Mouse (Mus musculus) hindbrain, embryonic 10.5 days (tissue): ENCODE measurements around the gene Cdk2ap2. TPM values are rescaled to one million over a fixed set of nuclear protein-coding genes. Genes with fewer than 3 reads are reported as not detected.

Source experiments
- DNase-seq: peaks from one replicate; pipeline ENCODE4 v3.0.0-alpha.2; 2017; ENCODE audit warnings: low spot score
- H3K27ac ChIP-seq: fragments of 300-500 bp; sonication (generic); 2 replicates; pipeline ENCODE4 v1.5.1; 2016; ENCODE audit warnings: mild to moderate bottlenecking, moderate library complexity
- H3K27me3 ChIP-seq: fragments of 300-500 bp; sonication (generic); 2 replicates; pipeline ENCODE4 v1.6.1; 2016; ENCODE audit warnings: mild to moderate bottlenecking; ENCODE audit not compliant: poor library complexity, insufficient read depth, severe bottlenecking
- H3K36me3 ChIP-seq: fragments of 300-500 bp; sonication (generic); 2 replicates; pipeline ENCODE4 v1.6.1; 2016; ENCODE audit warnings: mild to moderate bottlenecking, moderate library complexity
- H3K4me1 ChIP-seq: fragments of 300-500 bp; sonication (generic); replicated peaks from 2 replicates; pipeline ENCODE4 v1.6.1; 2016; ENCODE audit warnings: mild to moderate bottlenecking
- H3K4me3 ChIP-seq: fragments of 300-500 bp; sonication (generic); 2 replicates; pipeline ENCODE4 v1.5.1; 2016; ENCODE audit warnings: mild to moderate bottlenecking, moderate library complexity
- H3K9me3 ChIP-seq: fragments of 300-500 bp; sonication (generic); 2 replicates; pipeline ENCODE4 v1.6.1; 2016; ENCODE audit warnings: mild to moderate bottlenecking, moderate library complexity
- WGBS: fragments of 180-500 bp; shearing (Covaris S2); methylation state at CpG from one replicate; pipeline ENCODE4 v1.1.7; 2016; 5-methylcytosine and 5-hydroxymethylcytosine counted together
- polyA plus RNA-seq: library from polyadenylated mRNA; unstranded; fragments of >200 nt; fragmentation: Nextera tagmentation; extraction: Ambion mirVana; gene quantifications from 2 replicates; pipeline ENCODE4 v1.2.1, GENCODE M21; 2016

The Cdk2ap2 gene
- polyA plus RNA-seq, 1 experiment from 2014 or later = 93.3 TPM

DNA sequence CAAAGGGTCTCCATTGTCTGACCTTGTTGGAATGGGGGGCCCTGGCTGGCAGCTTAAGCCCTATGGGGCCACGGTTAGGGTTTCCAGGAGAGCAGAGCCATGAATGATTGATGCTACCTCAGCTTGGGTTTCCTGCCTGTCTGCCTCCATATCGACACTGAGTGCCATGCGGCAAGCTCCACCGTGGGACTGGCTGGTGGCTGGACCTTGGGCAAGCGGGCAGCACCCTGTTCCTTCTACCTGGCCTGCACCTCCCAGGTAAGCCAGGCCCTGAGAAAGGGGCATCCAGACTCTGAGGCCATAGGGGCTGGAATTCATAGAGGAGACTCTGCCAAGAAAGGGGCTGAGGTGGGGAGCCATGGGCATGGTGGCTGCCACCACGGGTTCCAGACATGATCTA is 43.2 kb downstream of the Cdk2ap2 start:
- Histone ChIP-seq H3K36me3 (no peaks in the 10 kb centered on the region), H3K27me3 (no peaks in the 10 kb centered on the region; the same call in 1 of the 2 replicates), H3K4me3 (no peak overlapping the region), H3K4me1 (peaks cover 16% of the 10 kb centered on the region), H3K27ac (no peak overlapping the region), H3K9me3 (no peaks in the 10 kb centered on the region)
- 82% methylated on average over 6 of the region's 6 CpGs for WGBS
- no peak for DNase-seq

DNA sequence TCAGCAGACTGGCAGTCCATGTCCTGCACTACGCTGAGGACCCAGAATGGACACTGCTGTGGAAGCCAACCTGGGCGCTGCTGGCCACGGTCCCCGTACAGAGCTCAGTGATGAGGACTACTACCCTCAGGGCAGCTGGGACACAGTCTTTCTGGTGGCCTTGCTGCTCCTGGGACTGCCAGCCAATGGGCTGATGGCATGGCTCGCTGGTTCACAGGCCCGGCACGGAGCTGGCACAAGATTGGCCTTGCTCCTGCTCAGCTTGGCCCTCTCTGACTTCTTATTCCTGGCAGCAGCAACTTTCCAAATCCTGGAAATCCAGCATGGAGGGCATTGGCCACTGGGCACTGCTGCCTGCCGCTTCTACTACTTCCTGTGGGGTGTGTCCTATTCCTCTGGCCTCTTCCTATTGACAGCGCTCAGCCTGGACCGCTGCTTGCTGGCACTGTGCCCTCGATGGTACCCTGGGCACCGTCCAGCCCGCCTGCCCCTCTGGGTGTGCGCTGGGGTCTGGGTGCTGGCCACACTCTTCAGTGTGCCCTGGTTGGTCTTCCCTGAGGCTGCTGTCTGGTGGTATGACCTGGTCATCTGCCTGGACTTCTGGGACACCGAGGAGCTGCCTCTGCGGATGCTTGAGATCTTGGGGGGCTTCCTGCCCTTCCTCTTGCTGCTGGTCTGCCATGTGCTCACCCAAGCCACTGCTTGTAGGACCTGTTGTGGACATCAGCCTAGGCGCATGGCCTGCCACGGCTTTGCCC is 45.6 kb downstream of the Cdk2ap2 start:
- Histone ChIP-seq H3K4me3 (no peak overlapping the region), H3K4me1 (peaks cover 20% of the 10 kb centered on the region), H3K27ac (0 out of 2 replicates have a peak overlapping the region, but pooled peaks have one; percentile 23), H3K36me3 (no peaks in the 10 kb centered on the region), H3K27me3 (no peaks in the 10 kb centered on the region; the same call in 1 of the 2 replicates), H3K9me3 (no peaks in the 10 kb centered on the region)
- 93% methylated on average over 18 of the region's 18 CpGs for WGBS
- DNase-seq = no peak

- WGBS = 82% methylated on average over 7 of the region's 7 CpGs
Observed at GRCm38 (mm10) chr19:4143759-4144268, 46.8 kb downstream of the Cdk2ap2 start, which contains the start of gene Cabp4. Cabp4 (minus strand) TSS chr19:4144033.

GRCm38 (mm10) chr19:4144550-4145498 is 47.8 kb downstream of the Cdk2ap2 start:
- H3K27ac ChIP-seq = no peak overlapping the region
- 85% methylated on average over 16 of the region's 16 CpGs for WGBS
- H3K4me3 ChIP-seq = no peak overlapping the region
- H3K4me1 ChIP-seq = peaks cover 33% of the 10 kb centered on the region
- no peak for DNase-seq
- H3K27me3 ChIP-seq = no peaks in the 10 kb centered on the region
- H3K9me3 ChIP-seq = no peaks in the 10 kb centered on the region
- peaks cover 2% of the 10 kb centered on the region for H3K36me3 ChIP-seq

More at GRCm38 (mm10) chr19:4143759-4144268, 46.8 kb downstream of the Cdk2ap2 start, which contains the start of gene Cabp4:
- Histone ChIP-seq H3K36me3 (no peaks in the 10 kb centered on the region), H3K4me3 (no peak within 1 kb of the TSS), H3K9me3 (no peaks in the 10 kb centered on the region), H3K27ac (0 out of 2 replicates have a peak within 1 kb of the TSS, but pooled peaks have one; percentile 23), H3K4me1 (peaks cover 31% of the 10 kb centered on the region), H3K27me3 (no peaks in the 10 kb centered on the region)
- DNase-seq = no peak

GRCm38 (mm10) chr19:4145936-4146335 is 49.0 kb downstream of the Cdk2ap2 start:
- H3K36me3 ChIP-seq = peaks cover 13% of the 10 kb centered on the region
- WGBS = 87% methylated on average over 5 of the region's 5 CpGs
- no peak for DNase-seq
- no peaks in the 10 kb centered on the region for H3K27me3 ChIP-seq
- H3K27ac ChIP-seq = no peak overlapping the region
- no peak overlapping the region for H3K4me3 ChIP-seq
- peaks cover 40% of the 10 kb centered on the region for H3K4me1 ChIP-seq
- H3K9me3 ChIP-seq = no peaks in the 10 kb centered on the region

DNA sequence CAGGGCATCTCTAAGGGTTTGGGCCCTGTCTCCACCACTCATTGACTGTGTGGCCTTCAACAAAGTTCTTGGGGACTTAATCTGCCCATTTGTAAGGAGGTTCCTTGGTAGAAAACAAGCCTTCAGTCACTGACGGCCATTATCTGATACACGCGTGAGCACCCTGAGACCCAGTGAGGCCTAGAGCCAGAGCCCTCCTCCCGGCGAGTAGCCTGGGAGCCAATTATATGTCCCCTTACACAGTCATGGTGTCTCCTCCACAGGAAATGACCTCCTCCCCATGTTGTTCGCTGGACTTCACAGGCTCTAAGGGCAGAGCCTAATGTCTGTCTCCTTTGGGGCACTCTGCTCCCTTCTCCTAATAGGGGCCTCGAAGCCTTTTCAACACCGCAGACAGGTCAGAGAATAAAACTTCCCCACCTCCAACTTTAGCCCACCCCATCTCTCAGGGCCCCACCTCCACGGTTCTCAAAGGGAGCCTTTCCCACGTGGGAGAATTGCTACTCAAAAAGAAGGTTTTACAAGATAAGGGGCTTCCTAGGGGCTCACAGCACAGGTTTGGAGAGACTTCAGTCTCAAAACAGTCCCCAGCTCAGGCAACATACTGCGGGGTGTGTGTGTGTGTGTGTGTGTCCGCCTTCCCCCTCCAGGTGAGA is 49.5 kb downstream of the Cdk2ap2 start:
- H3K9me3 ChIP-seq = no peaks in the 10 kb centered on the region
- DNase-seq = no peak
- H3K36me3 ChIP-seq = peaks cover 18% of the 10 kb centered on the region
- no peaks in the 10 kb centered on the region for H3K27me3 ChIP-seq
- peaks cover 40% of the 10 kb centered on the region for H3K4me1 ChIP-seq
- WGBS = 60% methylated on average over 12 of the region's 12 CpGs
- no peak overlapping the region for H3K27ac ChIP-seq
- no peak overlapping the region for H3K4me3 ChIP-seq

- Histone ChIP-seq H3K9me3 (no peaks in the 10 kb centered on the region), H3K4me1 (peaks cover 40% of the 10 kb centered on the region), H3K36me3 (peaks cover 24% of the 10 kb centered on the region), H3K27me3 (no peaks in the 10 kb centered on the region), H3K27ac (no peak overlapping the region), H3K4me3 (no peak overlapping the region)
- DNase-seq = no peak
- WGBS = 48% methylated on average over 3 of the region's 3 CpGs
Observed at GRCm38 (mm10) chr19:4147022-4147405, 50.0 kb downstream of the Cdk2ap2 start.

- H3K36me3 ChIP-seq = peaks cover 33% of the 10 kb centered on the region
- H3K4me3 ChIP-seq = peak overlapping the region; percentile 79
- H3K4me1 ChIP-seq = peaks cover 40% of the 10 kb centered on the region
- no peak for DNase-seq
- H3K27me3 ChIP-seq = no peaks in the 10 kb centered on the region
- H3K9me3 ChIP-seq = no peaks in the 10 kb centered on the region
- H3K27ac ChIP-seq = peak overlapping the region; percentile 89
- WGBS = 33% methylated on average over 9 of the region's 9 CpGs
Observed at GRCm38 (mm10) chr19:4147782-4148490, 51.0 kb downstream of the Cdk2ap2 start.

DNA sequence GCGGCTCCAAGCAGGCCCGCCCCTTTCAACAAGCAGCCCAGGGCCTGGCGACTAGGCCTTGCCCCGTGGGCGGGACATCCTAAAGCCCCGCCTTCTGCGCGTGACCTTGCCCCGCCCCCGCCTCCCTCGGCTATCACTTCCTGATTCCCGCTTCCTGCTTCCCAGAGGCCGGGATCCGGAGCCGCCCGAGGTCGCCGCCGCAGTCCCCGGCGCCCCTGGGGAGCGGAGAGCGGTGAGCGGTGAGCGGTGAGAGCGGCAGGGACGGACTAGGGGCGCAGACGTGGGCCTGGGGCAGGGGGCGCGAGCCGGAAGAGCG is 51.5 kb downstream of the Cdk2ap2 start, which contains the start of gene Coro1b:
Coro1b (plus strand) TSS at position 129 of the 316 bp plus-strand sequence.
- under 1% methylated on average over 33 of the region's 33 CpGs for WGBS
- H3K36me3 ChIP-seq = peaks cover 38% of the 10 kb centered on the region
- DNase-seq = peak; percentile 96
- peak within 1 kb of the TSS; percentile 79 for H3K4me3 ChIP-seq
- H3K27ac ChIP-seq = peak within 1 kb of the TSS; percentile 89
- H3K27me3 ChIP-seq = no peaks in the 10 kb centered on the region
- H3K9me3 ChIP-seq = no peaks in the 10 kb centered on the region
- H3K4me1 ChIP-seq = peaks cover 44% of the 10 kb centered on the region
